Mouse (Mus musculus) forebrain, embryonic 13.5 days (tissue): ENCODE measurements around the gene Rad50. TPM values are rescaled to one million over a fixed set of nuclear protein-coding genes. Genes with fewer than 3 reads are reported as not detected.

Experiments
- ATAC-seq: fragments of 200-750 bp; cut with Nextera tagmentation; 2 replicates; pipeline ENCODE4 v1.8.0; 2017
- H3K27ac ChIP-seq: fragments of 300-500 bp; sonication (generic); 2 replicates; pipeline ENCODE4 v1.5.1; 2015; ENCODE audit warnings: inconsistent platforms, mild to moderate bottlenecking, moderate library complexity
- H3K27me3 ChIP-seq: fragments of 300-500 bp; sonication (generic); 2 replicates; pipeline ENCODE4 v1.6.1; 2015; ENCODE audit warnings: mild to moderate bottlenecking, inconsistent platforms
- H3K36me3 ChIP-seq: fragments of 300-500 bp; sonication (generic); 2 replicates; pipeline ENCODE4 v1.6.1; 2015; ENCODE audit warnings: mild to moderate bottlenecking, inconsistent platforms; ENCODE audit not compliant: poor library complexity, severe bottlenecking
- H3K4me1 ChIP-seq: fragments of 300-500 bp; sonication (generic); 2 replicates; pipeline ENCODE4 v1.6.1; 2015; ENCODE audit warnings: inconsistent platforms
- H3K4me2 ChIP-seq: fragments of 300-500 bp; sonication (generic); 2 replicates; pipeline ENCODE4 v1.6.1; 2015; ENCODE audit warnings: inconsistent platforms, mild to moderate bottlenecking, moderate library complexity
- H3K4me3 ChIP-seq: fragments of 300-500 bp; sonication (generic); 2 replicates; pipeline ENCODE4 v1.5.1; 2015; ENCODE audit warnings: mild to moderate bottlenecking, inconsistent platforms
- H3K9ac ChIP-seq: fragments of 300-500 bp; sonication (generic); 2 replicates; pipeline ENCODE4 v1.6.1; 2015; ENCODE audit warnings: mild to moderate bottlenecking, inconsistent platforms
- H3K9me3 ChIP-seq: fragments of 300-500 bp; sonication (generic); replicated peaks from 2 replicates; pipeline ENCODE4 v1.6.1; 2016; ENCODE audit warnings: inconsistent platforms
- WGBS: fragments of 180-500 bp; shearing (Covaris S2); methylation state at CpG from one replicate; pipeline ENCODE4 v1.1.7; 2015; 5-methylcytosine and 5-hydroxymethylcytosine counted together
- polyA plus RNA-seq: library from polyadenylated mRNA; unstranded; fragments of >200 nt; fragmentation: Nextera tagmentation; extraction: Ambion mirVana; gene quantifications from 2 replicates; pipeline ENCODE4 v1.2.1, GENCODE M21; 2015

Rad50 gene
- polyA plus RNA-seq, 1 experiment from 2014 or later, result 17.7 TPM

- no peak overlapping the region for H3K9ac ChIP-seq
- H3K4me3 ChIP-seq, result no peak overlapping the region
- H3K4me1 ChIP-seq, result no peaks in the 10 kb centered on the region
- no peak overlapping the region for H3K4me2 ChIP-seq
- peaks cover 29% of the 10 kb centered on the region for H3K36me3 ChIP-seq
- no peaks in the 10 kb centered on the region for H3K9me3 ChIP-seq
- no peak for ATAC-seq
- 96% methylated on average over 9 of the region's 9 CpGs for WGBS
- H3K27me3 ChIP-seq, result no peaks in the 10 kb centered on the region
- H3K27ac ChIP-seq, result no peak overlapping the region
Observed at GRCm38 (mm10) chr11:53682994-53683530, 24.1 kb downstream of the Rad50 start.

GRCm38 (mm10) chr11:53682170-53682569 lies 24.9 kb downstream of the Rad50 start:
- ATAC-seq, result no peak
- 91% methylated on average over 2 of the region's 2 CpGs for WGBS
- no peaks in the 10 kb centered on the region for H3K9me3 ChIP-seq

GRCm38 (mm10) chr11:53681686-53682085 lies 25.4 kb downstream of the Rad50 start:
- H3K9me3 ChIP-seq, result no peaks in the 10 kb centered on the region
- H3K4me3 ChIP-seq, result no peak overlapping the region
- H3K27me3 ChIP-seq, result no peaks in the 10 kb centered on the region
- H3K27ac ChIP-seq, result no peak overlapping the region
- 87% methylated on average over 2 of the region's 2 CpGs for WGBS
- H3K9ac ChIP-seq, result no peak overlapping the region
- ATAC-seq, result no peak
- no peaks in the 10 kb centered on the region for H3K4me1 ChIP-seq
- H3K4me2 ChIP-seq, result no peak overlapping the region
- H3K36me3 ChIP-seq, result peaks cover 33% of the 10 kb centered on the region

More at GRCm38 (mm10) chr11:53682170-53682569, 24.9 kb downstream of the Rad50 start:
- Histone ChIP-seq H3K9ac (no peak overlapping the region), H3K4me1 (no peaks in the 10 kb centered on the region), H3K27ac (no peak overlapping the region), H3K27me3 (no peaks in the 10 kb centered on the region), H3K36me3 (peaks cover 34% of the 10 kb centered on the region), H3K4me3 (no peak overlapping the region), H3K4me2 (no peak overlapping the region)

GRCm38 (mm10) chr11:53680141-53680540 lies 27.0 kb downstream of the Rad50 start:
- Histone ChIP-seq H3K4me3 (no peak overlapping the region), H3K4me1 (no peaks in the 10 kb centered on the region), H3K9ac (no peak overlapping the region), H3K9me3 (no peaks in the 10 kb centered on the region), H3K27me3 (no peaks in the 10 kb centered on the region), H3K36me3 (peaks cover 41% of the 10 kb centered on the region), H3K4me2 (no peak overlapping the region), H3K27ac (no peak overlapping the region)
- 92% methylated on average over 4 of the region's 4 CpGs for WGBS
- ATAC-seq, result no peak

GRCm38 (mm10) chr11:53671414-53671813 lies 35.7 kb downstream of the Rad50 start:
- Histone ChIP-seq H3K4me1 (no peaks in the 10 kb centered on the region), H3K4me3 (no peak overlapping the region), H3K27me3 (no peaks in the 10 kb centered on the region), H3K36me3 (peaks cover 50% of the 10 kb centered on the region), H3K4me2 (no peak overlapping the region), H3K27ac (no peak overlapping the region), H3K9ac (no peak overlapping the region), H3K9me3 (no peaks in the 10 kb centered on the region)
- 93% methylated on average over 4 of the region's 4 CpGs for WGBS
- ATAC-seq, result no peak

GRCm38 (mm10) chr11:53664091-53664490 lies 43.0 kb downstream of the Rad50 start:
- WGBS, result 91% methylated on average over 5 of the region's 5 CpGs
- Histone ChIP-seq H3K4me2 (no peak overlapping the region), H3K9ac (no peak overlapping the region)

GRCm38 (mm10) chr11:53662794-53663674 lies 44.1 kb downstream of the Rad50 start:
- Histone ChIP-seq H3K27ac (no peak overlapping the region), H3K9ac (no peak overlapping the region), H3K9me3 (no peaks in the 10 kb centered on the region), H3K36me3 (peaks cover 28% of the 10 kb centered on the region), H3K27me3 (no peaks in the 10 kb centered on the region), H3K4me3 (no peak overlapping the region), H3K4me2 (no peak overlapping the region), H3K4me1 (no peaks in the 10 kb centered on the region)
- WGBS, result 84% methylated on average over 14 of the region's 14 CpGs
- no peak for ATAC-seq

More at GRCm38 (mm10) chr11:53664091-53664490, 43.0 kb downstream of the Rad50 start:
- no peak overlapping the region for H3K27ac ChIP-seq
- no peaks in the 10 kb centered on the region for H3K4me1 ChIP-seq
- H3K27me3 ChIP-seq, result no peaks in the 10 kb centered on the region
- H3K4me3 ChIP-seq, result no peak overlapping the region
- no peaks in the 10 kb centered on the region for H3K9me3 ChIP-seq
- H3K36me3 ChIP-seq, result peaks cover 35% of the 10 kb centered on the region
- no peak for ATAC-seq

- H3K27ac ChIP-seq, result no peak overlapping the region
- H3K4me1 ChIP-seq, result no peaks in the 10 kb centered on the region
- no peak for ATAC-seq
- H3K36me3 ChIP-seq, result peaks cover 21% of the 10 kb centered on the region
- no peaks in the 10 kb centered on the region for H3K9me3 ChIP-seq
- H3K4me2 ChIP-seq, result no peak overlapping the region
- 92% methylated on average over 6 of the region's 6 CpGs for WGBS
- no peak overlapping the region for H3K9ac ChIP-seq
- no peak overlapping the region for H3K4me3 ChIP-seq
- H3K27me3 ChIP-seq, result no peaks in the 10 kb centered on the region
Observed at GRCm38 (mm10) chr11:53657828-53658227, 49.3 kb downstream of the Rad50 start.

- no peak for ATAC-seq
- H3K4me2 ChIP-seq, result no peak overlapping the region
- no peak overlapping the region for H3K9ac ChIP-seq
- WGBS, result 90% methylated on average over 8 of the region's 8 CpGs
- H3K36me3 ChIP-seq, result peaks cover 21% of the 10 kb centered on the region
- no peaks in the 10 kb centered on the region for H3K27me3 ChIP-seq
- H3K4me3 ChIP-seq, result no peak overlapping the region
- H3K4me1 ChIP-seq, result no peaks in the 10 kb centered on the region
- no peak overlapping the region for H3K27ac ChIP-seq
- H3K9me3 ChIP-seq, result no peaks in the 10 kb centered on the region
Observed at GRCm38 (mm10) chr11:53657381-53657780, 49.7 kb downstream of the Rad50 start.

GRCm38 (mm10) chr11:53656558-53657202 lies 50.4 kb downstream of the Rad50 start:
- 93% methylated on average over 9 of the region's 9 CpGs for WGBS
- peaks cover 26% of the 10 kb centered on the region for H3K36me3 ChIP-seq
- no peak for ATAC-seq
- no peaks in the 10 kb centered on the region for H3K27me3 ChIP-seq
- H3K9ac ChIP-seq, result no peak overlapping the region
- no peaks in the 10 kb centered on the region for H3K9me3 ChIP-seq
- no peak overlapping the region for H3K27ac ChIP-seq
- no peak overlapping the region for H3K4me3 ChIP-seq
- no peak overlapping the region for H3K4me2 ChIP-seq
- no peaks in the 10 kb centered on the region for H3K4me1 ChIP-seq

- peaks cover 43% of the 10 kb centered on the region for H3K36me3 ChIP-seq
- H3K9ac ChIP-seq, result no peak overlapping the region
- H3K27ac ChIP-seq, result no peak overlapping the region
- WGBS, result 92% methylated on average over 5 of the region's 5 CpGs
- H3K4me2 ChIP-seq, result no peak overlapping the region
- no peaks in the 10 kb centered on the region for H3K27me3 ChIP-seq
- no peak overlapping the region for H3K4me3 ChIP-seq
- ATAC-seq, result no peak
- H3K4me1 ChIP-seq, result no peaks in the 10 kb centered on the region
- H3K9me3 ChIP-seq, result no peaks in the 10 kb centered on the region
Observed at GRCm38 (mm10) chr11:53655043-53655442, 52.1 kb downstream of the Rad50 start.

- H3K27me3 ChIP-seq, result no peaks in the 10 kb centered on the region
- H3K4me1 ChIP-seq, result no peaks in the 10 kb centered on the region
- H3K9me3 ChIP-seq, result no peaks in the 10 kb centered on the region
- no peak overlapping the region for H3K9ac ChIP-seq
- H3K4me3 ChIP-seq, result no peak overlapping the region
- 94% methylated on average over 2 of the region's 2 CpGs for WGBS
- H3K27ac ChIP-seq, result no peak overlapping the region
- no peak overlapping the region for H3K4me2 ChIP-seq
- H3K36me3 ChIP-seq, result peaks cover 49% of the 10 kb centered on the region
- no peak for ATAC-seq
Observed at GRCm38 (mm10) chr11:53652427-53652826, 54.7 kb downstream of the Rad50 start.
